Mouse (Mus musculus) forebrain, postnatal 0 days (tissue): ENCODE measurements around the gene Pard3. TPM values are rescaled to one million over a fixed set of nuclear protein-coding genes. Genes with fewer than 3 reads are reported as not detected.

Source experiments
- ATAC-seq: fragments of 200-750 bp; cut with Nextera tagmentation; 2 replicates; pipeline ENCODE4 v1.8.0; 2017; ENCODE audit warnings: mild to moderate bottlenecking, moderate library complexity
- DNase-seq: peaks from one replicate; pipeline ENCODE4 v3.0.0-alpha.2; 2015
- H3K27ac ChIP-seq: fragments of 300-500 bp; sonication (generic); 2 replicates; pipeline ENCODE4 v1.5.1; 2014; ENCODE audit warnings: low read depth, mild to moderate bottlenecking, antibody characterized with exemption, low read length, moderate library complexity, mixed read lengths
- H3K27me3 ChIP-seq: fragments of 300-500 bp; sonication (generic); 2 replicates; pipeline ENCODE4 v1.6.1; 2014; ENCODE audit warnings: mild to moderate bottlenecking, low read length, mixed read lengths; ENCODE audit not compliant: insufficient read depth
- H3K36me3 ChIP-seq: fragments of 300-500 bp; sonication (generic); 2 replicates; pipeline ENCODE4 v1.6.1; 2014; ENCODE audit warnings: mild to moderate bottlenecking, moderate library complexity; ENCODE audit not compliant: insufficient read depth
- H3K4me1 ChIP-seq: fragments of 300-500 bp; sonication (generic); 2 replicates; pipeline ENCODE4 v1.6.1; 2014; ENCODE audit warnings: antibody characterized with exemption; ENCODE audit not compliant: insufficient read depth
- H3K4me2 ChIP-seq: fragments of 300-500 bp; sonication (generic); 2 replicates; pipeline ENCODE4 v1.6.1; 2014; ENCODE audit warnings: low read depth, mild to moderate bottlenecking, moderate library complexity
- H3K4me3 ChIP-seq: fragments of 300-500 bp; sonication (generic); 2 replicates; pipeline ENCODE4 v1.5.1; 2014; ENCODE audit warnings: low read depth, low read length, mixed read lengths
- H3K9ac ChIP-seq: fragments of 300-500 bp; sonication (generic); 2 replicates; pipeline ENCODE4 v1.6.1; 2014; ENCODE audit warnings: mild to moderate bottlenecking
- H3K9me3 ChIP-seq: fragments of 300-500 bp; sonication (generic); 2 replicates; pipeline ENCODE4 v1.6.1; 2016; ENCODE audit warnings: low read length
- CTCF ChIP-seq: sonication (generic); IDR thresholded peaks from 2 replicates; pipeline ENCODE4 v1.5.1; 2016; ENCODE audit warnings: antibody characterized with exemption, control low read depth, low read depth
- WGBS: fragments of 180-500 bp; shearing (Covaris S2); extraction: QIAGEN DNeasy Blood & Tissue Kit; methylation state at CpG from one replicate; pipeline ENCODE4 v1.1.7; 2014; 5-methylcytosine and 5-hydroxymethylcytosine counted together
- polyA plus RNA-seq: library from polyadenylated mRNA; unstranded; fragments of >200 nt; fragmentation: Nextera tagmentation; extraction: Ambion mirVana; gene quantifications from 2 replicates; pipeline ENCODE4 v1.2.1, GENCODE M21; 2015
- total RNA-seq: library from RNA; depleted of rRNA; stranded (reverse); fragments of >200 nt; gene quantifications from 2 replicates; pipeline ENCODE4 v1.2.3, GENCODE M21; 2014

Gene Pard3
- total and polyA plus RNA-seq, 2 experiments from 2014 or later, result 11.4 to 31.0 TPM

DNA sequence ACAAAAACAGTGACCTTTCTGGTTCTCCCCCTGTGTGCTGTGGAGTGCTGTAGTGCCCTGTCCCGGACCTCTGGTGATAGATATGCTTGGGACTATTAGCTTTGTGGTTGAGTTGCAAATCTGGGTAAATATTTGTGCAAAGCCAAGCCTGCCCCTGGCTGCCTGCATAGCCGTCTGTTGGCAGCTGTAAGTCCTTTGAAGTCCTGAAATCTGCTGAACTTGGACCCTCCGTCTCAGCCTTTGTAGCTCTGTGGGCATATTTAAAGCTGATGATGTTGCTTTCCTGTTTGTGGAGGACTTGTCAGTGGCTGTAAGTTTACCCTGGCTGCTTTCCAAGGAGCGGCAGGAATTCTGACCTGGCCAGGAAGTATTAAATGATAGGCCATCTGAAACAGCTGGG lies 120.3 kb downstream of the Pard3 start:
- TF ChIP-seq CTCF, result no peak
- ATAC-seq (no peak), DNase-seq (no peak)
- H3K4me3 ChIP-seq, result no peak overlapping the region
- H3K9ac ChIP-seq, result no peak overlapping the region
- 26% methylated on average over 4 of the region's 4 CpGs for WGBS
- no peaks in the 10 kb centered on the region for H3K9me3 ChIP-seq
- H3K36me3 ChIP-seq, result no peaks in the 10 kb centered on the region
- H3K27me3 ChIP-seq, result no peaks in the 10 kb centered on the region
- no peak overlapping the region for H3K4me2 ChIP-seq
- H3K27ac ChIP-seq, result no peak overlapping the region
- no peaks in the 10 kb centered on the region for H3K4me1 ChIP-seq

- Histone ChIP-seq H3K4me2 (no peak overlapping the region), H3K9ac (no peak overlapping the region), H3K9me3 (no peaks in the 10 kb centered on the region), H3K4me3 (no peak overlapping the region), H3K27me3 (no peaks in the 10 kb centered on the region), H3K4me1 (no peaks in the 10 kb centered on the region), H3K27ac (no peak overlapping the region), H3K36me3 (no peaks in the 10 kb centered on the region)
- no peak for TF ChIP-seq CTCF
- DNase-seq (no peak), ATAC-seq (no peak)
- WGBS, result 45% methylated on average over 7 of the region's 7 CpGs
Measured at GRCm38 (mm10) chr8:127185897-127186296, 122.2 kb downstream of the Pard3 start.

DNA sequence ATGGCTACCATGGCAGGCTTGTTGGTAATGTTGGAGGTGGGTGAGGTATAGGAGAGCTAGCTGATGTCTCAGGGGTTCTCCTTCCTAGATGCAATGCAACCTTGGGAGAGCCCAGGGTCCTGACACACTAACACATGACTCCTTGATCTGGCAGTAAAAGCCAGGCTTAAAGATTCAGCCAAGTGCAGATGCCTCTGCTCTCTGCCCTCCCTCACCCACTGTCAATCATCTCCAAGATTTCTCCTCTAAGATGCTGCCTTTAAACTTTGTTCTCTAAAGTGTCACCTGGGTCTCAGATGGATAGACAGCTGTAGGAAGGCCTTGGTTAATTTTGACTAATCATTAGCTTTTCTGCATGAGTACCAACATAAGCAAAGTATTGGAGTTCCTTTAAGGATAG lies 125.0 kb downstream of the Pard3 start:
- TF ChIP-seq CTCF, result no peak
- H3K4me2 ChIP-seq, result no peak overlapping the region
- no peaks in the 10 kb centered on the region for H3K27me3 ChIP-seq
- no peaks in the 10 kb centered on the region for H3K36me3 ChIP-seq
- H3K9ac ChIP-seq, result no peak overlapping the region
- H3K4me3 ChIP-seq, result no peak overlapping the region
- 0 out of 2 replicates have a peak, but pooled peaks cover 3% of the 10 kb centered on the region for H3K4me1 ChIP-seq
- no peaks in the 10 kb centered on the region for H3K9me3 ChIP-seq
- no peak overlapping the region for H3K27ac ChIP-seq
- ATAC-seq (no peak), DNase-seq (no peak)

- no peak overlapping the region for H3K9ac ChIP-seq
- DNase-seq (peak; percentile 90), ATAC-seq (peak; percentile 38; the same call in 1 of the 2 replicates)
- 0 out of 2 replicates have a peak, but pooled peaks cover 7% of the 10 kb centered on the region for H3K4me1 ChIP-seq
- no peak overlapping the region for H3K4me3 ChIP-seq
- peak; percentile 92 for TF ChIP-seq CTCF
- H3K36me3 ChIP-seq, result no peaks in the 10 kb centered on the region
- H3K27me3 ChIP-seq, result no peaks in the 10 kb centered on the region
- H3K4me2 ChIP-seq, result no peak overlapping the region
- WGBS, result 27% methylated on average over 7 of the region's 7 CpGs
- H3K9me3 ChIP-seq, result no peaks in the 10 kb centered on the region
- H3K27ac ChIP-seq, result no peak overlapping the region
Measured at GRCm38 (mm10) chr8:127190350-127190749, 126.7 kb downstream of the Pard3 start.

DNA sequence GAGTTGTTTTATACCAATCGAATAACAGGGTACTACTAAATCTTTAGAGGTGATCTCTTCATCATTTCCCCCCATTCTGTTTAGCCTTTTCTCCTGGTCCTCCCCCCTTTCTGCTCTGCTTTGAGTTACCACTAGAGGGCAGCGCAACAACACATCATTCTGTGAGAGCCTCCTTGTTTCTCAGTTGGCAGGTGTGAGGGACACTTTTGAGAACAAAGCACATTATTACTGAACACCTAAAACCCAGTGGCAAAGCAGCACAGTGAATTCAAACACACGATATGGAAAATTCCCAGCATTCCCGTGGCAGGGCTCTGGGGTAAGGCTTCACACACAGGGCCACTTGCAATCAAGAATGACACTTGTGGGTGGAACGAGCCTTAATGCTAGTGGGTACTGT lies 127.7 kb downstream of the Pard3 start:
- Histone ChIP-seq H3K9me3 (no peaks in the 10 kb centered on the region), H3K4me2 (no peak overlapping the region), H3K4me3 (no peak overlapping the region), H3K36me3 (no peaks in the 10 kb centered on the region), H3K27ac (no peak overlapping the region; the same call in 1 of the 2 replicates), H3K27me3 (no peaks in the 10 kb centered on the region), H3K4me1 (0 out of 2 replicates have a peak, but pooled peaks cover 7% of the 10 kb centered on the region), H3K9ac (no peak overlapping the region)
- 20% methylated on average over 5 of the region's 5 CpGs for WGBS
- TF ChIP-seq CTCF, result peak; percentile 93
- DNase-seq (peak; percentile 87), ATAC-seq (peak; percentile 68)

- no peaks in the 10 kb centered on the region for H3K36me3 ChIP-seq
- no peak for ATAC-seq
- no peak overlapping the region; the same call in 1 of the 2 replicates for H3K27ac ChIP-seq
- 0 out of 2 replicates have a peak, but pooled peaks cover 7% of the 10 kb centered on the region for H3K4me1 ChIP-seq
- DNase-seq, result no peak
- H3K9ac ChIP-seq, result no peak overlapping the region
- H3K27me3 ChIP-seq, result no peaks in the 10 kb centered on the region
- no peak for TF ChIP-seq CTCF
- H3K9me3 ChIP-seq, result no peaks in the 10 kb centered on the region
- no peak overlapping the region for H3K4me3 ChIP-seq
- 22% methylated on average over 6 of the region's 6 CpGs for WGBS
- H3K4me2 ChIP-seq, result no peak overlapping the region
Measured at GRCm38 (mm10) chr8:127191824-127192223, 128.1 kb downstream of the Pard3 start.

DNA sequence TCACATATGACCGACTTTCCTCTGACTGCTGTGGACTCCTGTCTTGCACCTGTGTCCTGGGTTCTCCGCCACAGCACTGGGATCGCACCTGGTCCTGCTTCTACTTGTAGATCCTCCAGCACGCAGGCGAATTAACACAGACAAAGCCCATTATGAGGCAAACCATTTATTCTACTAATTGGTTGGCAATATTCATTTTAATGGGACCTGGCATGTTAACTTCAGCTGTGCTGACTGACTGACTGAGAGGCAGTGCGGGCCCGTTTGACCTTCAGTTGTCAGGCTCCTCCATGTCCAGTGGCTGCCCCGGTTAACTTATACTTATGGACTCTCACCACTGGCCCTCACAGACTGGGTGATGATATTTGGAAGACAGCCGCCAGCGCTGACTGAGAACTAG lies 128.6 kb downstream of the Pard3 start:
- Histone ChIP-seq H3K27ac (no peak overlapping the region), H3K36me3 (no peaks in the 10 kb centered on the region), H3K9ac (no peak overlapping the region), H3K9me3 (no peaks in the 10 kb centered on the region), H3K4me1 (0 out of 2 replicates have a peak, but pooled peaks cover 7% of the 10 kb centered on the region), H3K4me3 (no peak overlapping the region), H3K27me3 (no peaks in the 10 kb centered on the region), H3K4me2 (no peak overlapping the region)
- 49% methylated on average over 10 of the region's 10 CpGs for WGBS
- TF ChIP-seq CTCF, result no peak
- no peak for ATAC-seq
- no peak for DNase-seq

GRCm38 (mm10) chr8:127193375-127193774 lies 129.7 kb downstream of the Pard3 start:
- no peak overlapping the region for H3K27ac ChIP-seq
- H3K36me3 ChIP-seq, result no peaks in the 10 kb centered on the region
- H3K4me1 ChIP-seq, result 0 out of 2 replicates have a peak, but pooled peaks cover 7% of the 10 kb centered on the region
- H3K4me2 ChIP-seq, result no peak overlapping the region
- no peak overlapping the region for H3K4me3 ChIP-seq
- no peak overlapping the region for H3K9ac ChIP-seq
- WGBS, result 24% methylated on average over 6 of the region's 6 CpGs
- DNase-seq (no peak), ATAC-seq (no peak)
- no peaks in the 10 kb centered on the region for H3K27me3 ChIP-seq
- H3K9me3 ChIP-seq, result no peaks in the 10 kb centered on the region
- TF ChIP-seq CTCF, result no peak
